Mouse (Mus musculus): ENCODE measurements around the gene Eef1akmt3. TPM values are rescaled to one million over a fixed set of nuclear protein-coding genes. Genes with fewer than 3 reads are reported as not detected.

The Eef1akmt3 gene
- polyA plus RNA-seq, 1 experiment from 2014 or later: 0.23 TPM

GRCm38 (mm10) chr10:126997340-126998113, 43.8 kb downstream of the Eef1akmt3 start:
- Histone ChIP-seq H3K27ac (ENCODE audit: low read depth, low read length) (no peak overlapping the region), H3K36me3 (ENCODE audit: control insufficient read depth, insufficient read depth, low read length) (peaks cover 10% of the 10 kb centered on the region), H3K27me3 (replicated peaks; ENCODE audit: control insufficient read depth, insufficient read depth, low read length) (no peaks in the 10 kb centered on the region), H3K4me3 (ENCODE audit: low read length) (no peak overlapping the region), H3K9ac (ENCODE audit: low read depth, low read length) (no peak overlapping the region), H3K4me1 (ENCODE audit: control insufficient read depth, insufficient read depth, low read depth, low read length) (no peaks in the 10 kb centered on the region), H3K4me2 (ENCODE audit: low read length) (no peak overlapping the region), H3K9me3 (ENCODE audit: control insufficient read depth, low read length) (no peaks in the 10 kb centered on the region)
- 79% methylated on average over 13 of the region's 13 CpGs for WGBS
- ATAC-seq: no peak

GRCm38 (mm10) chr10:126993621-126994020, 47.7 kb downstream of the Eef1akmt3 start:
- Histone ChIP-seq H3K27me3 (replicated peaks; ENCODE audit: control insufficient read depth, insufficient read depth, low read length) (no peaks in the 10 kb centered on the region), H3K27ac (ENCODE audit: low read depth, low read length) (no peak overlapping the region), H3K9me3 (ENCODE audit: control insufficient read depth, low read length) (no peaks in the 10 kb centered on the region), H3K36me3 (ENCODE audit: control insufficient read depth, insufficient read depth, low read length) (peaks cover 13% of the 10 kb centered on the region), H3K4me3 (ENCODE audit: low read length) (no peak overlapping the region), H3K4me2 (ENCODE audit: low read length) (no peak overlapping the region), H3K9ac (ENCODE audit: low read depth, low read length) (no peak overlapping the region), H3K4me1 (ENCODE audit: control insufficient read depth, insufficient read depth, low read depth, low read length) (peaks cover 10% of the 10 kb centered on the region)
- WGBS: 89% methylated on average over 3 of the region's 3 CpGs
- ATAC-seq: no peak

DNA sequence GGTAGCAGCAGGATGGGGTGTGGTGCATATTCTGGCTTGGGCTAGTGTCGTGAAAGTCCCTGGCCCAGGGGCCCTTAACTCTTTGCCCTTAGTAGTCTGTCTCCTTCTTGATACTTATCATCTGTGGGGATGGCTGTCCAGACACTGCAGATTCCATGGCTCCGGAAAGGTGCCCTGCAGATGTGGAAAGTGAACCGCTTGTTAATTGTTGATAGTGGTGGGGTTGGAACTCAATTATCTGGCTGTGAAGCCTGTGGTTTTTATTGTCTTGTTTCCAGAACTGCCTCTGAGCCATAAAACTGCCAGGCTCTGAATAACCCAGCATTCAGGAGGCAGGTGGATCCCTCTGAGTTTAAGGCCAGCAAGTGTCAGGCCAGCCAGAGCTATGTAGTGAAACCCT, 49.6 kb downstream of the Eef1akmt3 start:
- H3K9ac ChIP-seq (ENCODE audit: low read depth, low read length): no peak overlapping the region
- no peak for ATAC-seq
- H3K9me3 ChIP-seq (ENCODE audit: control insufficient read depth, low read length): no peaks in the 10 kb centered on the region
- no peak overlapping the region for H3K4me2 ChIP-seq (ENCODE audit: low read length)
- peaks cover 9% of the 10 kb centered on the region for H3K36me3 ChIP-seq (ENCODE audit: control insufficient read depth, insufficient read depth, low read length)
- no peak overlapping the region for H3K4me3 ChIP-seq (ENCODE audit: low read length)
- H3K27me3 ChIP-seq (replicated peaks; ENCODE audit: control insufficient read depth, insufficient read depth, low read length): no peaks in the 10 kb centered on the region
- H3K4me1 ChIP-seq (ENCODE audit: control insufficient read depth, insufficient read depth, low read depth, low read length): peaks cover 27% of the 10 kb centered on the region
- WGBS: 52% methylated on average over 3 of the region's 3 CpGs
- no peak overlapping the region for H3K27ac ChIP-seq (ENCODE audit: low read depth, low read length)

- peak; percentile 70 for ATAC-seq
- Histone ChIP-seq H3K4me1 (ENCODE audit: control insufficient read depth, insufficient read depth, low read depth, low read length) (peaks cover 37% of the 10 kb centered on the region), H3K36me3 (ENCODE audit: control insufficient read depth, insufficient read depth, low read length) (peaks cover 9% of the 10 kb centered on the region), H3K4me3 (ENCODE audit: low read length) (no peak overlapping the region), H3K4me2 (ENCODE audit: low read length) (no peak overlapping the region), H3K9ac (ENCODE audit: low read depth, low read length) (no peak overlapping the region; the same call in 1 of the 2 replicates), H3K9me3 (ENCODE audit: control insufficient read depth, low read length) (no peaks in the 10 kb centered on the region), H3K27me3 (replicated peaks; ENCODE audit: control insufficient read depth, insufficient read depth, low read length) (no peaks in the 10 kb centered on the region), H3K27ac (ENCODE audit: low read depth, low read length) (peak overlapping the region; percentile 24; the same call in 1 of the 2 replicates)
- WGBS: 58% methylated on average over 7 of the region's 7 CpGs
These were observed 50.8 kb downstream of the Eef1akmt3 start for GRCm38 (mm10) chr10:126990313-126991056.

DNA sequence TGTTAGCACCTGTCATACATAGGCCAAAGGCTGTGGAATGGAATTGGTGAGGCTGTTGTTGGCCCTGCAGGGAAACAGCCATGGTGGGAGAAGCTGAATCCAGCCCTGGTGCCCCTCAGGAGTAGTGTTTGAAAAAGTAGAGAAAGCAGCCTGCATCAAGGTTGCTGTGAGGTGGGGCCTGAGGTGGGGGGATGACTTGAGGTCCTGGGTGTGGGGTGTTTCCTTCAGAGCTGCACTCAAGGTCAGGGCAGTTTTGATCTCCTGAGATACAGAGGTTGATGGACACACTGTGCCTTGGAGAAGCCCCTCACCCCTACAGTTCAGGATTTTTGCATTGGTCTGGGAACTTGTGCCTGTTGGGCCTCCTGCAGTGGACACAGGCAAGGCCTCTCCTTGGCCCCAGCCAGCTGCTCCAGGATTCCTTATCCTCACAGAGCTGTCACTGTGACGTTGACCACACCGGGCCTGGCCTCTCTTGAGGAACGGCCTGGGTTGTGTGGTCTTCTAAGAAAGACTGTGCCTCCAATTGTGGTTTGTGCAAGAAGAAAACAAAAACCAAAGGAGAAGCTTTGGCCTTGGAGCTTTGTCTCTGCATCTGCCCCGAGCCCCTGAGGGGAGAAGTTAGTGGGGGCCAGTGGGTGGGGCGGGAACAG, 52.7 kb downstream of the Eef1akmt3 start:
- Histone ChIP-seq H3K27ac (ENCODE audit: low read depth, low read length) (no peak overlapping the region), H3K9me3 (ENCODE audit: control insufficient read depth, low read length) (no peaks in the 10 kb centered on the region), H3K4me3 (ENCODE audit: low read length) (no peak overlapping the region), H3K36me3 (ENCODE audit: control insufficient read depth, insufficient read depth, low read length) (peaks cover 6% of the 10 kb centered on the region), H3K9ac (ENCODE audit: low read depth, low read length) (peak overlapping the region; percentile 21; the same call in 1 of the 2 replicates), H3K27me3 (replicated peaks; ENCODE audit: control insufficient read depth, insufficient read depth, low read length) (no peaks in the 10 kb centered on the region), H3K4me2 (ENCODE audit: low read length) (no peak overlapping the region), H3K4me1 (ENCODE audit: control insufficient read depth, insufficient read depth, low read depth, low read length) (peaks cover 56% of the 10 kb centered on the region)
- WGBS: 55% methylated on average over 5 of the region's 5 CpGs
- no peak for ATAC-seq

GRCm38 (mm10) chr10:126987183-126988118, 53.9 kb downstream of the Eef1akmt3 start:
- 60% methylated on average over 8 of the region's 8 CpGs for WGBS
- H3K4me3 ChIP-seq (ENCODE audit: low read length): no peak overlapping the region
- peaks cover 67% of the 10 kb centered on the region for H3K4me1 ChIP-seq (ENCODE audit: control insufficient read depth, insufficient read depth, low read depth, low read length)
- H3K36me3 ChIP-seq (ENCODE audit: control insufficient read depth, insufficient read depth, low read length): peaks cover 3% of the 10 kb centered on the region; the same call in 1 of the 2 replicates
- 0 out of 2 replicates have a peak overlapping the region, but pooled peaks have one; percentile 7 for H3K4me2 ChIP-seq (ENCODE audit: low read length)
- no peak overlapping the region for H3K9ac ChIP-seq (ENCODE audit: low read depth, low read length)
- no peaks in the 10 kb centered on the region for H3K27me3 ChIP-seq (replicated peaks; ENCODE audit: control insufficient read depth, insufficient read depth, low read length)
- ATAC-seq: no peak
- peak overlapping the region; percentile 54 for H3K27ac ChIP-seq (ENCODE audit: low read depth, low read length)
- H3K9me3 ChIP-seq (ENCODE audit: control insufficient read depth, low read length): no peaks in the 10 kb centered on the region

- ATAC-seq: peak; percentile 70
- H3K27me3 ChIP-seq (replicated peaks; ENCODE audit: control insufficient read depth, insufficient read depth, low read length): no peaks in the 10 kb centered on the region
- WGBS: 34% methylated on average over 4 of the region's 4 CpGs
These were observed 54.8 kb downstream of the Eef1akmt3 start for GRCm38 (mm10) chr10:126986541-126986961.

DNA sequence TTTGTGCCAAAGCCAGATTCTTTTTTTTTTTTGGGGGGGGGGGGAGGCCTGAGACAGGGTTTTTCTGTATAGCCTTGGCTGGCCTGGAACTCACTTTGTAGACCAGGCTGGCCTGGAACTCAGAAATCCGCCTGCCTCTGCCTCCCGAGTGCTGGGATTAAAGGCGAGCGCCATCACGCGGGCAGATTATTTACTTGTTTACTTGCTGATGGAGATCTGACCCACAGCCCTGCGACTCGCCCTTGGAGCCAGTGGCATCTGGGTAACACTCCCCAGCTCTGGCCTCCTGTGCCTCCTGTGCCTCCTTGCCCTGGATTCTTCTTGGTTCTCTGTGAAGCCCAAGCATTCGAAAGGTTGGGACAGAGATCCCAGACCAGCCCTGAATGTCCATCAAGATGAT, 55.7 kb downstream of the Eef1akmt3 start:
- Histone ChIP-seq H3K4me1 (ENCODE audit: control insufficient read depth, insufficient read depth, low read depth, low read length) (peaks cover 81% of the 10 kb centered on the region), H3K4me2 (ENCODE audit: low read length) (no peak overlapping the region), H3K4me3 (ENCODE audit: low read length) (no peak overlapping the region), H3K9me3 (ENCODE audit: control insufficient read depth, low read length) (no peaks in the 10 kb centered on the region), H3K27ac (ENCODE audit: low read depth, low read length) (peak overlapping the region; percentile 54; the same call in 1 of the 2 replicates), H3K9ac (ENCODE audit: low read depth, low read length) (no peak overlapping the region), H3K36me3 (ENCODE audit: control insufficient read depth, insufficient read depth, low read length) (no peaks in the 10 kb centered on the region), H3K27me3 (replicated peaks; ENCODE audit: control insufficient read depth, insufficient read depth, low read length) (no peaks in the 10 kb centered on the region)
- 87% methylated on average over 9 of the region's 9 CpGs for WGBS
- no peak for ATAC-seq

More at GRCm38 (mm10) chr10:126986541-126986961, 54.8 kb downstream of the Eef1akmt3 start:
- no peaks in the 10 kb centered on the region for H3K9me3 ChIP-seq (ENCODE audit: control insufficient read depth, low read length)
- H3K4me3 ChIP-seq (ENCODE audit: low read length): no peak overlapping the region
- peaks cover 76% of the 10 kb centered on the region for H3K4me1 ChIP-seq (ENCODE audit: control insufficient read depth, insufficient read depth, low read depth, low read length)
- H3K27ac ChIP-seq (ENCODE audit: low read depth, low read length): peak overlapping the region; percentile 54
- no peak overlapping the region for H3K9ac ChIP-seq (ENCODE audit: low read depth, low read length)
- H3K4me2 ChIP-seq (ENCODE audit: low read length): no peak overlapping the region
- H3K36me3 ChIP-seq (ENCODE audit: control insufficient read depth, insufficient read depth, low read length): no peaks in the 10 kb centered on the region; the same call in 1 of the 2 replicates

Measured in hindbrain, embryonic 16.5 days (tissue).